Mouse (Mus musculus) kidney, adult 2 months (tissue): ENCODE data around the gene Adgrl2.

Experiments used
- CTCF ChIP-seq: fragments of 200-500 bp; conservative IDR thresholded peaks from 2 replicates; pipeline ENCODE4 v1.5.1; 2011; ENCODE audit warnings: low read depth, mild to moderate bottlenecking, control low read depth, low read length, moderate library complexity, mixed read lengths; ENCODE audit not compliant: insufficient read depth, insufficient read length
- POLR2A ChIP-seq: fragments of 200-500 bp; IDR thresholded peaks from one replicate; pipeline ENCODE4 v1.6.1; 2011; ENCODE audit warnings: low read depth, low read length, control low read depth

DNA sequence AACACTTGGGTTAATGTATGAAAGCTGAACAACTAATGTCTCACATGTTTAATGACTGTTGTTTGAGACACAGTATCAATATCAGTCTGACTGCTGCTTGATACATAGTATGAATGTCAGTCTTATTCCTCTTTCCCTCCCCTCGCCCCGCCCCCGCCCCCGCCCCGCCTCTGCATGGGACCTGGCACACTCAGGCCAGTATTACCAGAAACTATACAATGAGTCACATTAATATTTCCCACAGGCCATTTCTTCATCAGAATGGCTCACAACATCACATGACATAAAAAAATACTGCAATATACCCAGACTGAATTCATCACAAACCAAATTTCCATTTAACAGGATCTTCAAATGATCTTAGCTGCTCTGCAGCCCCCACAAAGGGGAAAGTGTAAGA, 108.9 kb downstream of the Adgrl2 start:
- TF ChIP-seq POLR2A, result no peak
- TF ChIP-seq CTCF, result no peak
